Mouse (Mus musculus) embryonic stem cell, embryonic (primary cell): ENCODE measurements at regions not wholly inside any gene's neighbourhood (a gene's known extent, or its start where the extent isn't known, plus 50 kb on each side); places are given as distances from the start of the nearest gene placed in this dataset.
"Not testable (repeated sequence)": the region's sequence is repeated elsewhere in the genome, so short reads cannot be mapped to it uniquely, and the experiment has no call there.

Experiments used
- CTCF ChIA-PET, 4 experiments: fragments of 300-600 bp in 2 of 4; fragments of 350-600 bp in 2 of 4; sonication (Branson Sonifier 250); formaldehyde crosslinking; loops; one replicate each; lab custom pipeline; 2022; ENCODE audit warnings: inconsistent platforms in 2 of 4; lab: Charles Lee
- POLR2A ChIA-PET, 4 experiments: fragments of 300-600 bp in 2 of 4; fragments of 350-600 bp in 2 of 4; sonication (Branson Sonifier 250); formaldehyde crosslinking; loops; one replicate each; lab custom pipeline; 2022; ENCODE audit warnings: antibody characterized with exemption in 4 of 4, inconsistent platforms in 1 of 4; lab: Charles Lee

DNA sequence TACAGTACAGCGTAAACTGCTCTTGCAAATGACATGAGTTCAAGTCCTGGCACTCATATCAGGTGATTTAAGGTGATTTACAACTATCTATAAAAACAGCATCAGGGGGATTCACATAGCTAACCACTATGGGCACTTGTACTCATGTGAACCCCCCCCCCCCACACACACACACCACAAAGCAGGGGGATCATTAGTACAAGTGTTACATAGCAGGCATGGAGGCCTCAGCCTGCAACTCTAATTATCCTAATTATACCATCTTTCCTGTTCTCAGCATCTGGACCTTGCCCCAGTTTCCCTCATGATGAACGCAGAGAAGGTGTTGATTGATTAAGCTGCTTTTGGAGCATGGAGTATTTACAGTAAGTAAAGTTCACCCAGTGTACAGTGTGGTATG lies 773.5 kb downstream of the Trib2 start:
- ChIA-PET CTCF (no interaction called here), POLR2A (no interaction called here)

DNA sequence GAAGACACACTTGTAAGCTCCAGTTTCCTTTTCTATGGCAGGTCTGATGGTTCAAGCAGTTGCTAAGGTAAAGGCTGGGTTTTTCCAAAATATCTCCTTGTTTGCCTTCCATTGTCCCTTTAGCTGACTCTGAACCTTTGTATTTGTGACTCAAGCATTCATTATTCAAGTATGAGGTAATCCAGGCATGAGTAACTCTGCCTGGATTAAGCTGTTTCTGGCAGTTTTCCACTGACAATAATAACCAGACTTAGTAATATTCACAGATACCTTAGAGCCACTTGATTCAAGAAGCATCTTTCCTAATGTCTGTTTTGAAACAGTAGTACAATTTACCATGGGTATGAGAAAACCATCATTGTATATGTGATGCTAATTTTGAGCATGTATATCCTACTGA lies 805.6 kb downstream of the Trib2 start:
- POLR2A ChIA-PET: interaction anchor here in 1 of 4 experiments (0.6 kb wide), 1 partner anchor 15 kb away, joined by 8 read pairs; no protein-coding TSS in a partner anchor
- CTCF ChIA-PET: no interaction called here

DNA sequence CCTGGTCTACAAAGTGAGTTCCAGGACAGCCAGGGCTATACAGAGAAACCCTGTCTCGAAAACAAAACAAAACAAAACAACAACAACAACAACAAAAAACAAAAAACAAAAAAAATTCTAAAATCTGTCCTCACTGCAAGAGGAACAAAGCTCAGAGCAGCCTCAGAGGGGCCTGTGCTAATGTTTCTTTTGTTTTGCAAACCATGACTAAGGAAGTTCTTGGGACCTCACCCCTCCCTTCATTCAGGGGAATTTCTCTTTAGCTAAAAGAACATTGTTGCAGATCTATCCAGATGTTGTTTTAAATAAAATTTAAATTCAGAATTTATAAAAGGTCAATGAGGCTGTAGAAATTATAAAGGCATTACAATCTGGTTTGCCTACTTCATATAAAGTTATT lies 814.3 kb downstream of the Trib2 start:
- CTCF ChIA-PET: interaction anchor here in 1 of 4 experiments (0.7 kb wide), 1 partner anchor 1548 kb away, joined by 3 read pairs; no protein-coding TSS in a partner anchor
- POLR2A ChIA-PET: not testable (repeated sequence)
